Mouse (Mus musculus) layer of hippocampus, postnatal 14 days (tissue): ENCODE measurements at regions not wholly inside any gene's neighbourhood (a gene's known extent, or its start where the extent isn't known, plus 50 kb on each side); places are given as distances from the start of the nearest gene placed in this dataset.

Source experiments
- DNase-seq, 2 experiments: peaks; one replicate each; pipeline ENCODE4 v3.0.0; 2021 to 2022; ENCODE audit warnings: low spot score in 2 of 2, mixed read lengths in 1 of 2

DNA sequence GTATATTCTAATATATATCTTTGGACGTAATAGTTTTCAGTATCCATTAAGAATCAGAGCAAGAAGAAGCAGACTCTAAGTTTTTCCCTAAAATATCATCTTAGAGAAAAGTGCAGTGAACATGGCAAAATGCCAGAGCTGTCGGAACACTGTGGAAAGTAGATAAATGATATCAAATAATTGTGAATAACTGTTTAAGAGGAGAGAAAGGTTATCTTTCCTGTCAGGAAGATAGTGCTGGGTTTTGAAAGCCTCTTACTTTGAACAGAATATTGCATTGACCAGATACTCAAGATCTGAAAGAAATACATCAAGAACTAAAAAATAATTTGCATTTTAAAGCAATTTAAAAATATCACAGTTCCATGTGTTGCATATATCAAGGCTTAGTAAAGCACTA, 1549.2 kb downstream of the Pcdh18 start:
- DNase-seq, result no peak

DNA sequence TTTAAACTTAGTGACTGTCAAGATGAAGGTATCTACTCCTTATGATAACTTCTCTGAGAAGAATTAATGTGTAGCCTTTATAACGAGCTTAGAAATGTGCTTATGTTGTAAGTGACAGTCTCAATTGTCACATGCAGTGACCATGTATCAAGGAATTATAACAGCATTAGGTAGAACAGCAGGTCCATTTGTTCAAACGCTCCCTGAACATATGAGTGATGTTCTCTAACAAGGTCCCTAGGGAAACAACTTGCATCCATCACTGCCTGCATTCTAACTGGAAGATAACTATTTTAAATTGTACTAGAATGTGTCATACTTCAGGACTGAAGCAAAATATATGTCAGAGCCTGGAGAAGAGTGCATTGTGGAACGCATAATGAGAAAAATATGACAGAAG, 1562.8 kb downstream of the Pcdh18 start:
- DNase-seq, result peak in 1 of 2 experiments; percentile 1

DNA sequence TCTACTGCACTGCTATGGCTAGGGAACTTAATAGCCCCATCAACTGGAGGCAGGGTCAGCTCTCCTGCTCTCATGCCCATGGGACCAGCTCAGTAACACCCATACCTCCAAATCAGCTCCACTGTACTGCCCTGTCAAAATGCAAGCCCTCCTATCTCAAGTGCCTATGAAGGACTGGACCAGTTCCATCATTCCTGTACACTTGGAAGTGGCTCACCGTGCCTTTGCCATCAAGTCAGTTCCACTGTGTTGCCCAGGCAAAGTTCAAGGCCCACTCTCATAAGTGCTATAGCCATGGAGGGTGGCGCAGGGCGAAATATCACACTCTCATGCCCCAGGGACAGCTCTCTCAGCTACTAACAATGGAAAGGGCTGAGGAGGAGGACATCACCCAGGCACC, 1612.2 kb downstream of the Pcdh18 start:
- no peak for DNase-seq

DNA sequence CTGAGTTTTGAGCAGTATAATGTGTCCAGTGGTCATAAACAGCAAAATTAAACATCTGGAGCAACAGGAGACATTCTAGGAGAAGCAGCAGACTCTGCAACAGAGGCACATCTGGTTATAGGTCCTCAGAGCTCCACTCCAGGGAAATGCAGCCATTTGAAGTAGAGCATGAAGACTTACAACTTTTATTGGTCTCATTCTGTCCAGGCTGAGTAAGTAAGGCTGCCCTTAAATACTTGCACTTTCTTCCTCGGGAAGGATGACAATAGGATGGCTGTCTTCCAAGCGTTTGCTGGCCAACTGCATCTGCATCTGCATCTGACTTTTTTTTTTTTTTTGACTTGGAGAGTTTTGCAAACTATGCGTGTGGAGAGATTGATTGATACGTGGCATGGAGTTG, 1622.2 kb downstream of the Pcdh18 start:
- DNase-seq, result no peak

DNA sequence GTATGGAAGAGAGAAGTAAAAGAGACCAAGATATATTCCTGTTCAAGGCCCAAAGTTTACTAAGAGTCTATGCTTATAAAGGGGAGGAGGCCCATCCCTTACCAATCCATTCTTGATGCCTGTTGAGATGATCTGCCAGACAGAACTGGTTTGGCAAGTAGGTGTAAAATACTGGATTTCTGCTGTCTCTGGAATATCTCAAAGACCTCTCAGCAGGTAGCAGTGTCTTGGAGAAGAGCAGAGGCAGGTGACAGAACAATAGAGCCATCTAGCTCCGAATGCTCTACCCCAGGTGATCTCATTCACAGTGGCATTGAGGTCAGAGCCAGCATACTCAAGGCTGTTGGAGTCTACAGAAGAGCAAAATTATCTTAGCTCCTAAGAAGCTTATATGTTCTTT, 1632.9 kb downstream of the Pcdh18 start:
- DNase-seq, result no peak

DNA sequence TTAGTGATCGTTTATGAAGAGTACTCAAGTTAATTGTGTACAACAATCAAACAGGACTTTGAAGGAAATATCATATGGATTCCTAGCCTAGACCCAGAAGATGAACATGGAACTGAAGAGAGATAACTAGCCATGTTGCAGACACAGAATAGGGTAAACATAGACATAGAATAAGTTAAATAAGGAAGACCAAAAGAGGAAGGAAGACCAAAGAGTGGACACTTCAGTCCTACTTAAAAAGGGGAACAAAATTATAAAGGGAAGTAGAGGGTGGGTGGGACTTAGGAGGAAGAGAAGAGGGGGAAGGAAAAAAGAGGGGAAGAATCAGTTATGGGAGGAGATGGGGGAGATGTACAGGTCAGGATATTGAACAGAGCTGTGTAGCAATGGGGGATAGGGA, 1652.8 kb upstream of the Pabpc4l start:
- no peak for DNase-seq

DNA sequence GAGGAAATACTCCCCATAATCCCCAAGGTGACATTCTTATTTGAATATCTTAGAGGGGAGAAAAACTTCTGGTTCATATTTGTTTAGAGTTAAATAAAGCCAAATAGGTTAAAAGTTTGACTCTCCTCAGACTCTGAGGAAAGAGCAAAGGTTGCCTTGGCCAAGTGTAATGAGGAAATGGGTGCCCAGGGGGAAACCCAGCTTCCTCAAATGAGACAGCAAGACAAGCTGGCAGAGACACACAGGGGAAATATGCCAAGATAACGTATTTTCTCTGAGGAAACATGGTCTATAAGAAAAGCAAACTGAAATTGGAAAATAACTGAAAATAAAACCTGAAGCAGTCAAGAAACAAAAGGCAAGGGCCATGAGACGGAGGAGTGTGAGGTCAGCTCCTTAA, 1632.6 kb upstream of the Pabpc4l start:
- no peak for DNase-seq

DNA sequence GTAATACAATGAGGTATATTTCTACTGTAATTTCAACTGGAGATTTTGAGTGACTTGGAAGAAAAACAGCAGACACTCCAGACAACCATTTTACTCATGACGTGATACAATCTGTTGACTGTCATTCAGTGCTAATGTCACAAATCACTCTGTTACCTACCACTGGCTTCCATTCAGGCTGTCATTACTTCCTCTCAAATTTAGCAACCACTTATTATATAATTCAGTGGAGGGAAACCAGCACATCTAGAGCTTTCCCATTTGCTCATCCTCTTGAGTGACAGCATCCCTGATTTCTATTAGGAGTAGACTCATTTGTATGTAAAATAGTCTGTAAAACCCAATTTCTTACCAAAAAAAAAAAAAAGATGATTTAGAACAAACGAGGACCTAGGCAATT, 1627.3 kb upstream of the Pabpc4l start:
- no peak for DNase-seq

DNA sequence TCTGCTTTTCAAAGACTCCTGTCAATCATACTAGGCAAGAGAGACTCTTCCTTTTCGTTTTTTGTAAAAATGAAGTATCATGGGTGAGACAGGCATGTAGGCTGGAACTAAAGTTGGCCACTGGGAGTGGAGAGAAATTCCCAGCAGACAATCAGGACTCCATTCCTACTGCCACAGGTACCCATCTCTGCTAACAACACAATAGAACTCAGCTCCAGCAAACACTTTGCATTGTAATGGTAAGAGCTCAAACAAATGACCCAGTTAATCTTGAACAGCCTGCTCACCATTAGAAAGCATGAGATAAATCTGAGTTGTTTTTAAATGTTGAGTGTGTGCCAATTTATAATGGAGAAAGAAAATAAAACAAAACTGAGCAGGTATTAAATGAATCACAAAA, 1620.6 kb upstream of the Pabpc4l start:
- no peak for DNase-seq
